Mouse (Mus musculus) hindbrain, embryonic 11.5 days (tissue): Measurements from ENCODE around the gene Slc16a10. TPM values are rescaled to one million over a fixed set of nuclear protein-coding genes. Genes with fewer than 3 reads are reported as not detected.

Experiments used
- ATAC-seq: fragments of 200-750 bp; cut with Nextera tagmentation; 2 replicates; pipeline ENCODE4 v1.8.0; 2017; ENCODE audit warnings: mild to moderate bottlenecking, moderate TSS enrichment, moderate library complexity; ENCODE audit not compliant: low FRiP score
- DNase-seq: peaks from one replicate; pipeline ENCODE4 v3.0.0-alpha.2; 2015; ENCODE audit warnings: low spot score
- H3K27ac ChIP-seq: fragments of 300-500 bp; sonication (generic); 2 replicates; pipeline ENCODE4 v1.5.1; 2014; ENCODE audit warnings: mild to moderate bottlenecking, low read depth, low read length
- H3K27me3 ChIP-seq: fragments of 300-500 bp; sonication (generic); 2 replicates; pipeline ENCODE4 v1.6.1; 2014; ENCODE audit warnings: mild to moderate bottlenecking, low read length, moderate library complexity, mixed read lengths; ENCODE audit not compliant: control insufficient read depth, insufficient read depth
- H3K36me3 ChIP-seq: fragments of 300-500 bp; sonication (generic); 2 replicates; pipeline ENCODE4 v1.6.1; 2014; ENCODE audit warnings: mild to moderate bottlenecking, low read length, moderate library complexity, mixed read lengths; ENCODE audit not compliant: control insufficient read depth, insufficient read depth
- H3K4me1 ChIP-seq: fragments of 300-500 bp; sonication (generic); replicated peaks from 2 replicates; pipeline ENCODE4 v1.6.1; 2014; ENCODE audit warnings: low read length, mixed read lengths; ENCODE audit not compliant: control insufficient read depth, insufficient read depth
- H3K4me2 ChIP-seq: fragments of 300-500 bp; sonication (generic); replicated peaks from 2 replicates; pipeline ENCODE4 v1.6.1; 2014; ENCODE audit warnings: mild to moderate bottlenecking, low read depth, low read length
- H3K4me3 ChIP-seq: fragments of 300-500 bp; sonication (generic); 2 replicates; pipeline ENCODE4 v1.5.1; 2014; ENCODE audit warnings: low read depth, low read length
- H3K9ac ChIP-seq: fragments of 300-500 bp; sonication (generic); 2 replicates; pipeline ENCODE4 v1.6.1; 2014; ENCODE audit warnings: low read depth, low read length
- H3K9me3 ChIP-seq: fragments of 300-500 bp; sonication (generic); 2 replicates; pipeline ENCODE4 v1.6.1; 2016; ENCODE audit warnings: low read length; ENCODE audit not compliant: control insufficient read depth
- WGBS: fragments of 180-500 bp; shearing (Covaris S2); extraction: QIAGEN DNeasy Blood & Tissue Kit; methylation state at CpG from one replicate; pipeline ENCODE4 v1.1.7; 2014; 5-methylcytosine and 5-hydroxymethylcytosine counted together
- polyA plus RNA-seq: library from polyadenylated mRNA; unstranded; fragments of >200 nt; fragmentation: Nextera tagmentation; extraction: Ambion mirVana; gene quantifications from 2 replicates; pipeline ENCODE4 v1.2.1, GENCODE M21; 2014

Gene Slc16a10
- polyA plus RNA-seq, 1 experiment from 2014 or later, result 8.9 TPM

- Histone ChIP-seq H3K36me3 (no peaks in the 10 kb centered on the region), H3K27ac (no peak overlapping the region), H3K4me2 (no peak overlapping the region), H3K4me3 (no peak overlapping the region), H3K9ac (no peak overlapping the region), H3K9me3 (no peaks in the 10 kb centered on the region), H3K4me1 (no peaks in the 10 kb centered on the region), H3K27me3 (no peaks in the 10 kb centered on the region)
- ATAC-seq (no peak), DNase-seq (no peak)
- WGBS, result 85% methylated on average over 5 of the region's 5 CpGs
Observed at GRCm38 (mm10) chr10:40109520-40109919, 32.5 kb downstream of the Slc16a10 start.

GRCm38 (mm10) chr10:40108992-40109391 is 33.1 kb downstream of the Slc16a10 start:
- WGBS, result 94% methylated on average over 8 of the region's 8 CpGs
- DNase-seq, result no peak
- Histone ChIP-seq H3K4me1 (no peaks in the 10 kb centered on the region), H3K9ac (no peak overlapping the region), H3K9me3 (no peaks in the 10 kb centered on the region), H3K4me2 (no peak overlapping the region), H3K27ac (no peak overlapping the region), H3K36me3 (no peaks in the 10 kb centered on the region), H3K27me3 (no peaks in the 10 kb centered on the region), H3K4me3 (no peak overlapping the region)
- ATAC-seq, result no peak

- no peaks in the 10 kb centered on the region for H3K4me1 ChIP-seq
- DNase-seq (no peak), ATAC-seq (no peak)
- H3K9me3 ChIP-seq, result no peaks in the 10 kb centered on the region
- no peak overlapping the region for H3K4me3 ChIP-seq
- no peak overlapping the region for H3K9ac ChIP-seq
- H3K27me3 ChIP-seq, result no peaks in the 10 kb centered on the region
- no peak overlapping the region for H3K27ac ChIP-seq
- H3K4me2 ChIP-seq, result no peak overlapping the region
- H3K36me3 ChIP-seq, result no peaks in the 10 kb centered on the region
- 96% methylated on average over 1 of the region's 1 CpGs for WGBS
Observed at GRCm38 (mm10) chr10:40107995-40108394, 34.1 kb downstream of the Slc16a10 start.

- WGBS, result 89% methylated on average over 1 of the region's 1 CpGs
- Histone ChIP-seq H3K4me3 (no peak overlapping the region), H3K4me2 (no peak overlapping the region), H3K27me3 (no peaks in the 10 kb centered on the region), H3K9ac (no peak overlapping the region), H3K4me1 (no peaks in the 10 kb centered on the region), H3K27ac (no peak overlapping the region), H3K36me3 (no peaks in the 10 kb centered on the region), H3K9me3 (no peaks in the 10 kb centered on the region)
- no peak for DNase-seq
- no peak for ATAC-seq
Observed at GRCm38 (mm10) chr10:40105174-40105573, 36.9 kb downstream of the Slc16a10 start.

GRCm38 (mm10) chr10:40103790-40104189 is 38.3 kb downstream of the Slc16a10 start:
- DNase-seq (no peak), ATAC-seq (no peak)
- Histone ChIP-seq H3K9ac (no peak overlapping the region), H3K4me1 (no peaks in the 10 kb centered on the region), H3K36me3 (no peaks in the 10 kb centered on the region), H3K27ac (no peak overlapping the region), H3K4me3 (no peak overlapping the region), H3K4me2 (no peak overlapping the region), H3K27me3 (no peaks in the 10 kb centered on the region), H3K9me3 (no peaks in the 10 kb centered on the region)
- 65% methylated on average over 5 of the region's 5 CpGs for WGBS

- no peak for DNase-seq
- Histone ChIP-seq H3K4me2 (no peak overlapping the region), H3K9me3 (no peaks in the 10 kb centered on the region)
Observed at GRCm38 (mm10) chr10:40102986-40103385, 39.1 kb downstream of the Slc16a10 start.

GRCm38 (mm10) chr10:40102166-40102565 is 39.9 kb downstream of the Slc16a10 start:
- no peak overlapping the region for H3K9ac ChIP-seq
- no peaks in the 10 kb centered on the region for H3K9me3 ChIP-seq
- H3K27ac ChIP-seq, result no peak overlapping the region
- ATAC-seq (no peak), DNase-seq (no peak)
- no peaks in the 10 kb centered on the region for H3K4me1 ChIP-seq
- H3K27me3 ChIP-seq, result no peaks in the 10 kb centered on the region
- no peak overlapping the region for H3K4me3 ChIP-seq
- 69% methylated on average over 3 of the region's 3 CpGs for WGBS
- no peaks in the 10 kb centered on the region for H3K36me3 ChIP-seq
- H3K4me2 ChIP-seq, result no peak overlapping the region

More at GRCm38 (mm10) chr10:40102986-40103385, 39.1 kb downstream of the Slc16a10 start:
- WGBS, result 65% methylated on average over 8 of the region's 8 CpGs
- ATAC-seq, result no peak
- H3K4me3 ChIP-seq, result no peak overlapping the region
- no peaks in the 10 kb centered on the region for H3K27me3 ChIP-seq
- no peaks in the 10 kb centered on the region for H3K4me1 ChIP-seq
- no peak overlapping the region for H3K9ac ChIP-seq
- no peaks in the 10 kb centered on the region for H3K36me3 ChIP-seq
- H3K27ac ChIP-seq, result no peak overlapping the region

- Histone ChIP-seq H3K9me3 (no peaks in the 10 kb centered on the region), H3K27ac (no peak overlapping the region), H3K4me2 (no peak overlapping the region), H3K9ac (no peak overlapping the region), H3K36me3 (no peaks in the 10 kb centered on the region), H3K27me3 (no peaks in the 10 kb centered on the region), H3K4me1 (no peaks in the 10 kb centered on the region), H3K4me3 (no peak overlapping the region)
- 82% methylated on average over 1 of the region's 1 CpGs for WGBS
- ATAC-seq, result no peak
- DNase-seq, result no peak
Observed at GRCm38 (mm10) chr10:40098441-40098840, 43.6 kb downstream of the Slc16a10 start.

GRCm38 (mm10) chr10:40097519-40097918 is 44.5 kb downstream of the Slc16a10 start:
- Histone ChIP-seq H3K4me1 (no peaks in the 10 kb centered on the region), H3K27ac (no peak overlapping the region), H3K27me3 (no peaks in the 10 kb centered on the region), H3K4me3 (no peak overlapping the region), H3K9ac (no peak overlapping the region), H3K4me2 (no peak overlapping the region), H3K36me3 (no peaks in the 10 kb centered on the region), H3K9me3 (no peaks in the 10 kb centered on the region)
- 79% methylated on average over 4 of the region's 4 CpGs for WGBS
- no peak for ATAC-seq
- DNase-seq, result no peak
